Mouse (Mus musculus): ENCODE results near the gene Rnf5. TPM values are rescaled to one million over a fixed set of nuclear protein-coding genes. Genes with fewer than 3 reads are reported as not detected.

Rnf5 gene
- polyA plus RNA-seq, 1 experiment: 101 TPM

GRCm38 (mm10) chr17:34560438-34560837 is 43.1 kb downstream of the Rnf5 start:
- peaks cover 47% of the 10 kb centered on the region for H3K27me3 ChIP-seq (replicated peaks)
- H3K9me3 ChIP-seq: no peaks in the 10 kb centered on the region
- H3K4me1 ChIP-seq: peaks cover 22% of the 10 kb centered on the region
- H3K4me3 ChIP-seq (replicated peaks): no peak overlapping the region
- H3K36me3 ChIP-seq (replicated peaks; ENCODE audit: low read length): no peaks in the 10 kb centered on the region
- TF ChIP-seq GATA1 (IDR thresholded peaks at IDR 0.05; ENCODE audit: borderline replicate concordance, low read length) (no peak), FLI1 (IDR thresholded peaks at IDR 0.05; ENCODE audit: low read length) (no peak)

GRCm38 (mm10) chr17:34559895-34560294 is 43.6 kb downstream of the Rnf5 start:
- H3K27me3 ChIP-seq (replicated peaks): peaks cover 41% of the 10 kb centered on the region
- peaks cover 22% of the 10 kb centered on the region for H3K4me1 ChIP-seq
- no peak overlapping the region for H3K4me3 ChIP-seq (replicated peaks)
- no peaks in the 10 kb centered on the region for H3K9me3 ChIP-seq
- TF ChIP-seq FLI1 (IDR thresholded peaks at IDR 0.05; ENCODE audit: low read length) (no peak), GATA1 (IDR thresholded peaks at IDR 0.05; ENCODE audit: borderline replicate concordance, low read length) (no peak)
- no peaks in the 10 kb centered on the region for H3K36me3 ChIP-seq (replicated peaks; ENCODE audit: low read length)

GRCm38 (mm10) chr17:34559116-34559515 is 44.4 kb downstream of the Rnf5 start:
- Histone ChIP-seq H3K4me1 (peaks cover 18% of the 10 kb centered on the region), H3K4me3 (replicated peaks) (no peak overlapping the region), H3K36me3 (replicated peaks; ENCODE audit: low read length) (no peaks in the 10 kb centered on the region), H3K9me3 (no peaks in the 10 kb centered on the region), H3K27me3 (replicated peaks) (peaks cover 40% of the 10 kb centered on the region)
- TF ChIP-seq GATA1 (IDR thresholded peaks at IDR 0.05; ENCODE audit: borderline replicate concordance, low read length): no peak
- no peak for TF ChIP-seq FLI1 (IDR thresholded peaks at IDR 0.05; ENCODE audit: low read length)

- no peaks in the 10 kb centered on the region for H3K9me3 ChIP-seq
- peaks cover 37% of the 10 kb centered on the region for H3K27me3 ChIP-seq (replicated peaks)
- no peaks in the 10 kb centered on the region for H3K36me3 ChIP-seq (replicated peaks; ENCODE audit: low read length)
- TF ChIP-seq GATA1 (IDR thresholded peaks at IDR 0.05; ENCODE audit: borderline replicate concordance, low read length) (no peak), FLI1 (IDR thresholded peaks at IDR 0.05; ENCODE audit: low read length) (no peak)
- no peak overlapping the region for H3K4me3 ChIP-seq (replicated peaks)
- peaks cover 15% of the 10 kb centered on the region for H3K4me1 ChIP-seq
Measured at GRCm38 (mm10) chr17:34557411-34557810, 46.1 kb downstream of the Rnf5 start.

- no peaks in the 10 kb centered on the region for H3K9me3 ChIP-seq
Measured at GRCm38 (mm10) chr17:34556406-34556805, 47.1 kb downstream of the Rnf5 start.

GRCm38 (mm10) chr17:34555483-34555882 is 48.0 kb downstream of the Rnf5 start:
- Histone ChIP-seq H3K4me3 (replicated peaks) (no peak overlapping the region), H3K9me3 (no peaks in the 10 kb centered on the region), H3K27me3 (replicated peaks) (peaks cover 40% of the 10 kb centered on the region), H3K36me3 (replicated peaks; ENCODE audit: low read length) (no peaks in the 10 kb centered on the region), H3K4me1 (peaks cover 6% of the 10 kb centered on the region; the same call in 1 of the 2 replicates)
- TF ChIP-seq GATA1 (IDR thresholded peaks at IDR 0.05; ENCODE audit: borderline replicate concordance, low read length) (no peak), FLI1 (IDR thresholded peaks at IDR 0.05; ENCODE audit: low read length) (no peak)

More at GRCm38 (mm10) chr17:34556406-34556805, 47.1 kb downstream of the Rnf5 start:
- H3K36me3 ChIP-seq (replicated peaks; ENCODE audit: low read length): no peaks in the 10 kb centered on the region
- no peak overlapping the region for H3K4me3 ChIP-seq (replicated peaks)
- TF ChIP-seq FLI1 (IDR thresholded peaks at IDR 0.05; ENCODE audit: low read length) (no peak), GATA1 (IDR thresholded peaks at IDR 0.05; ENCODE audit: borderline replicate concordance, low read length) (no peak)
- H3K4me1 ChIP-seq: peaks cover 13% of the 10 kb centered on the region
- peaks cover 40% of the 10 kb centered on the region for H3K27me3 ChIP-seq (replicated peaks)

Other genes starting within 250 kb of the Rnf5 start
- gene Btnl2, start 248.9 kb downstream of the Rnf5 start, polyA plus RNA-seq (2012; ENCODE audit: insufficient read depth, low replicate concordance): not detected in 2 replicates
- not detected in 2 replicates for gene Btnl1, start 226.6 kb downstream of the Rnf5 start, polyA plus RNA-seq (2012; ENCODE audit: insufficient read depth, low replicate concordance)
- not detected in 2 replicates for gene BC051142, start 204.9 kb downstream of the Rnf5 start, polyA plus RNA-seq (2012; ENCODE audit: insufficient read depth, low replicate concordance)
- not detected in 2 replicates for gene Btnl4, start 126.4 kb downstream of the Rnf5 start, polyA plus RNA-seq (2012; ENCODE audit: insufficient read depth, low replicate concordance)
- not detected in 2 replicates for gene Btnl6, start 86.3 kb downstream of the Rnf5 start, polyA plus RNA-seq (2012; ENCODE audit: insufficient read depth, low replicate concordance)
- gene Notch4, start 39.4 kb downstream of the Rnf5 start, polyA plus RNA-seq (2012; ENCODE audit: insufficient read depth, low replicate concordance): 0.43 TPM in 1 of 2 replicates, not detected in the other
- gene Gpsm3, start 13.9 kb downstream of the Rnf5 start, polyA plus RNA-seq (2012; ENCODE audit: insufficient read depth, low replicate concordance): 402 and 833 TPM in 2 replicates
- 108 and 181 TPM in 2 replicates for gene Pbx2, start 12.4 kb downstream of the Rnf5 start, polyA plus RNA-seq (2012; ENCODE audit: insufficient read depth, low replicate concordance)
- 32.8 and 44.2 TPM in 2 replicates for gene Ager, start 5.8 kb downstream of the Rnf5 start, polyA plus RNA-seq (2012; ENCODE audit: insufficient read depth, low replicate concordance)
- gene Agpat1, start 572 bp upstream of the Rnf5 start, polyA plus RNA-seq (2012; ENCODE audit: insufficient read depth, low replicate concordance): 165 and 309 TPM in 2 replicates
- gene Egfl8, start 12.3 kb upstream of the Rnf5 start, polyA plus RNA-seq (2012; ENCODE audit: insufficient read depth, low replicate concordance): 1.9 TPM in 1 of 2 replicates, not detected in the other
- 40.9 and 74.9 TPM in 2 replicates for gene Ppt2, start 24.8 kb upstream of the Rnf5 start, polyA plus RNA-seq (2012; ENCODE audit: insufficient read depth, low replicate concordance)
- gene Prrt1, start 25.8 kb upstream of the Rnf5 start, polyA plus RNA-seq (2012; ENCODE audit: insufficient read depth, low replicate concordance): not detected in 2 replicates
- 6.1 and 22.5 TPM in 2 replicates for gene Fkbpl, start 41.1 kb upstream of the Rnf5 start, polyA plus RNA-seq (2012; ENCODE audit: insufficient read depth, low replicate concordance)
- gene Atf6b, start 43.5 kb upstream of the Rnf5 start, polyA plus RNA-seq (2012; ENCODE audit: insufficient read depth, low replicate concordance): 192 and 427 TPM in 2 replicates
- 0.03 TPM in 1 of 2 replicates, not detected in the other for gene Tnxb, start 66.8 kb upstream of the Rnf5 start, polyA plus RNA-seq (2012; ENCODE audit: insufficient read depth, low replicate concordance)
- gene C4b, start 140.2 kb upstream of the Rnf5 start, polyA plus RNA-seq (2012; ENCODE audit: insufficient read depth, low replicate concordance): 0.06 TPM in 1 of 2 replicates, not detected in the other
- gene Cyp21a1, start 200.9 kb upstream of the Rnf5 start, polyA plus RNA-seq (2012; ENCODE audit: insufficient read depth, low replicate concordance): not detected in 2 replicates
- 44.3 and 85.0 TPM in 2 replicates for gene Stk19, start 233.3 kb upstream of the Rnf5 start, polyA plus RNA-seq (2012; ENCODE audit: insufficient read depth, low replicate concordance)
- 61.9 and 137 TPM in 2 replicates for gene Dxo, start 233.3 kb upstream of the Rnf5 start, polyA plus RNA-seq (2012; ENCODE audit: insufficient read depth, low replicate concordance)
- 25.1 and 27.6 TPM in 2 replicates for gene Skiv2l, start 246.5 kb upstream of the Rnf5 start, polyA plus RNA-seq (2012; ENCODE audit: insufficient read depth, low replicate concordance)
- 67.5 and 220 TPM in 2 replicates for gene Nelfe, start 246.7 kb upstream of the Rnf5 start, polyA plus RNA-seq (2012; ENCODE audit: insufficient read depth, low replicate concordance)

All from megakaryocyte, embryonic 14.5 days (primary cell).